Mouse (Mus musculus): ENCODE measurements at regions not wholly inside any gene's neighbourhood (a gene's known extent, or its start where the extent isn't known, plus 50 kb on each side); places are given as distances from the start of the nearest gene placed in this dataset.

GRCm38 (mm10) chr1:80030224-80030623, 169.2 kb upstream of the Serpine2 start:
- no peak for ATAC-seq (ENCODE audit: low FRiP score)
- DNase-seq (ENCODE audit: low spot score) = no peak
- H3K9me3 ChIP-seq (ENCODE audit: low read length) = no peaks in the 10 kb centered on the region
- no peaks in the 10 kb centered on the region for H3K27me3 ChIP-seq (ENCODE audit: insufficient read depth, low read length)
- H3K4me1 ChIP-seq (ENCODE audit: insufficient read depth, low read length) = no peaks in the 10 kb centered on the region
- H3K27ac ChIP-seq (ENCODE audit: low read depth, low read length) = no peak overlapping the region
- H3K36me3 ChIP-seq (ENCODE audit: insufficient read depth, low read length) = no peaks in the 10 kb centered on the region
- TF ChIP-seq CTCF (IDR thresholded peaks at IDR 0.05) = no peak
- 80% methylated on average over 3 of the region's 3 CpGs for WGBS
- no peak overlapping the region for H3K4me2 ChIP-seq (ENCODE audit: low read depth, low read length, poor library complexity, severe bottlenecking)
- no peak overlapping the region for H3K9ac ChIP-seq (replicated peaks; ENCODE audit: low read length, poor library complexity, severe bottlenecking)
- no peak overlapping the region for H3K4me3 ChIP-seq (ENCODE audit: low read depth, low read length)

- ATAC-seq (ENCODE audit: low FRiP score) (no peak), DNase-seq (ENCODE audit: low spot score) (no peak)
- 93% methylated on average over 4 of the region's 4 CpGs for WGBS
- Histone ChIP-seq H3K4me1 (ENCODE audit: insufficient read depth, low read length) (0 out of 2 replicates have a peak, but pooled peaks cover 4% of the 10 kb centered on the region), H3K27ac (ENCODE audit: low read depth, low read length) (no peak overlapping the region), H3K27me3 (ENCODE audit: insufficient read depth, low read length) (no peaks in the 10 kb centered on the region), H3K4me2 (ENCODE audit: low read depth, low read length, poor library complexity, severe bottlenecking) (no peak overlapping the region), H3K36me3 (ENCODE audit: insufficient read depth, low read length) (no peaks in the 10 kb centered on the region), H3K4me3 (ENCODE audit: low read depth, low read length) (no peak overlapping the region), H3K9ac (replicated peaks; ENCODE audit: low read length, poor library complexity, severe bottlenecking) (no peak overlapping the region), H3K9me3 (ENCODE audit: low read length) (no peaks in the 10 kb centered on the region)
- no peak for TF ChIP-seq CTCF (IDR thresholded peaks at IDR 0.05)
Observed at GRCm38 (mm10) chr1:80025863-80026616, 165.1 kb upstream of the Serpine2 start.

- Histone ChIP-seq H3K4me3 (ENCODE audit: low read depth, low read length) (no peak overlapping the region), H3K27ac (ENCODE audit: low read depth, low read length) (no peak overlapping the region), H3K9me3 (ENCODE audit: low read length) (no peaks in the 10 kb centered on the region), H3K9ac (replicated peaks; ENCODE audit: low read length, poor library complexity, severe bottlenecking) (no peak overlapping the region), H3K36me3 (ENCODE audit: insufficient read depth, low read length) (no peaks in the 10 kb centered on the region), H3K4me2 (ENCODE audit: low read depth, low read length, poor library complexity, severe bottlenecking) (no peak overlapping the region), H3K27me3 (ENCODE audit: insufficient read depth, low read length) (no peaks in the 10 kb centered on the region), H3K4me1 (ENCODE audit: insufficient read depth, low read length) (0 out of 2 replicates have a peak, but pooled peaks cover 4% of the 10 kb centered on the region)
- ATAC-seq (ENCODE audit: low FRiP score) = no peak
- no peak for TF ChIP-seq CTCF (IDR thresholded peaks at IDR 0.05)
- 71% methylated on average over 6 of the region's 6 CpGs for WGBS
- no peak for DNase-seq (ENCODE audit: low spot score)
Observed at GRCm38 (mm10) chr1:80023518-80024095, 162.6 kb upstream of the Serpine2 start.

- Histone ChIP-seq H3K36me3 (ENCODE audit: insufficient read depth, low read length) (no peaks in the 10 kb centered on the region), H3K9me3 (ENCODE audit: low read length) (no peaks in the 10 kb centered on the region), H3K4me3 (ENCODE audit: low read depth, low read length) (no peak overlapping the region), H3K27ac (ENCODE audit: low read depth, low read length) (no peak overlapping the region), H3K27me3 (ENCODE audit: insufficient read depth, low read length) (no peaks in the 10 kb centered on the region), H3K4me2 (ENCODE audit: low read depth, low read length, poor library complexity, severe bottlenecking) (no peak overlapping the region), H3K9ac (replicated peaks; ENCODE audit: low read length, poor library complexity, severe bottlenecking) (no peak overlapping the region), H3K4me1 (ENCODE audit: insufficient read depth, low read length) (0 out of 2 replicates have a peak, but pooled peaks cover 4% of the 10 kb centered on the region)
- DNase-seq (ENCODE audit: low spot score) = no peak
- TF ChIP-seq CTCF (IDR thresholded peaks at IDR 0.05) = no peak
- 43% methylated on average over 3 of the region's 3 CpGs for WGBS
- no peak for ATAC-seq (ENCODE audit: low FRiP score)
Observed at GRCm38 (mm10) chr1:80021866-80022265, 160.9 kb upstream of the Serpine2 start.

- no peak for ATAC-seq (ENCODE audit: low FRiP score)
- DNase-seq (ENCODE audit: low spot score) = no peak
- no peak overlapping the region for H3K27ac ChIP-seq (ENCODE audit: low read depth, low read length)
- no peaks in the 10 kb centered on the region for H3K36me3 ChIP-seq (ENCODE audit: insufficient read depth, low read length)
- TF ChIP-seq CTCF (IDR thresholded peaks at IDR 0.05) = no peak
- 0 out of 2 replicates have a peak, but pooled peaks cover 4% of the 10 kb centered on the region for H3K4me1 ChIP-seq (ENCODE audit: insufficient read depth, low read length)
- no peak overlapping the region for H3K4me2 ChIP-seq (ENCODE audit: low read depth, low read length, poor library complexity, severe bottlenecking)
- 77% methylated on average over 11 of the region's 11 CpGs for WGBS
- H3K27me3 ChIP-seq (ENCODE audit: insufficient read depth, low read length) = no peaks in the 10 kb centered on the region
- no peak overlapping the region for H3K4me3 ChIP-seq (ENCODE audit: low read depth, low read length)
- H3K9me3 ChIP-seq (ENCODE audit: low read length) = no peaks in the 10 kb centered on the region
- H3K9ac ChIP-seq (replicated peaks; ENCODE audit: low read length, poor library complexity, severe bottlenecking) = no peak overlapping the region
Observed at GRCm38 (mm10) chr1:80018391-80019065, 157.5 kb upstream of the Serpine2 start.

GRCm38 (mm10) chr1:80015474-80015873, 154.5 kb upstream of the Serpine2 start:
- Histone ChIP-seq H3K27ac (ENCODE audit: low read depth, low read length) (no peak overlapping the region), H3K4me1 (ENCODE audit: insufficient read depth, low read length) (no peaks in the 10 kb centered on the region), H3K9me3 (ENCODE audit: low read length) (no peaks in the 10 kb centered on the region), H3K27me3 (ENCODE audit: insufficient read depth, low read length) (no peaks in the 10 kb centered on the region), H3K9ac (replicated peaks; ENCODE audit: low read length, poor library complexity, severe bottlenecking) (no peak overlapping the region), H3K4me2 (ENCODE audit: low read depth, low read length, poor library complexity, severe bottlenecking) (no peak overlapping the region), H3K36me3 (ENCODE audit: insufficient read depth, low read length) (no peaks in the 10 kb centered on the region), H3K4me3 (ENCODE audit: low read depth, low read length) (no peak overlapping the region)
- TF ChIP-seq CTCF (IDR thresholded peaks at IDR 0.05) = no peak
- DNase-seq (ENCODE audit: low spot score) (no peak), ATAC-seq (ENCODE audit: low FRiP score) (no peak)
- 79% methylated on average over 5 of the region's 5 CpGs for WGBS
